Mouse (Mus musculus) brain, embryonic 14.5 days (tissue): ENCODE measurements around the gene Cd200r3.

Experiments
- CTCF ChIP-seq: fragments of 200-500 bp; IDR thresholded peaks from 2 replicates; pipeline ENCODE4 v1.5.1; 2012; ENCODE audit warnings: inconsistent platforms, mild to moderate bottlenecking, moderate library complexity, borderline replicate concordance; ENCODE audit not compliant: insufficient read depth, insufficient read length; ENCODE audit errors: extremely low read depth
- POLR2A ChIP-seq: fragments of 200-500 bp; IDR thresholded peaks from 2 replicates; pipeline ENCODE4 v1.6.1; 2012; ENCODE audit warnings: mild to moderate bottlenecking, inconsistent platforms, borderline replicate concordance; ENCODE audit not compliant: poor library complexity, insufficient read depth, insufficient read length, severe bottlenecking; ENCODE audit errors: extremely low read depth

GRCm38 (mm10) chr16:44943468-44943867 lies at the start of gene Cd200r3:
- TF ChIP-seq CTCF = no peak
- no peak for TF ChIP-seq POLR2A
